Mouse (Mus musculus) embryo, embryonic 10 days (tissue): ENCODE data around the gene Tmem108.

ENCODE experiments used
- DNase-seq: peaks from one replicate; pipeline ENCODE4 v3.0.0-alpha.2; 2015; ENCODE audit warnings: low spot score

Gene Tmem108

DNA sequence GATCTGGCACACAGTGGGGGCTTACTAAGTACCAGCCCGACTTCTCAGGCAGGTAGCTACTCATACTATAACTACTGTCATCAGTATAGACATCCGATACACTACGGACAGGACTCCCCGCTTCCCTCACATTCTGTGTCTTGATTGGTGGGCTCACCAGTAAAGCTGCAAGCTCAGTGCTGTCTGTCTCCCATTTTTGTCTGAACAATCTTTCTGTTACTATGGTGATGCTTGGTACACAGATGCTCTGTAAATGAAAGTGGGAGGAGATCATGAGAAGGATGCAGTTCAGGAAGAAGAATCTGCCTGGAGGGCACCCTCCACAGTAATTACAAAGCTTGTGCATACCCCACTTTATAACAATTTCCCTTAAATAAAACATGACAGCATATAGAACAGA, 176.8 kb downstream of the Tmem108 start:
- no peak for DNase-seq

DNA sequence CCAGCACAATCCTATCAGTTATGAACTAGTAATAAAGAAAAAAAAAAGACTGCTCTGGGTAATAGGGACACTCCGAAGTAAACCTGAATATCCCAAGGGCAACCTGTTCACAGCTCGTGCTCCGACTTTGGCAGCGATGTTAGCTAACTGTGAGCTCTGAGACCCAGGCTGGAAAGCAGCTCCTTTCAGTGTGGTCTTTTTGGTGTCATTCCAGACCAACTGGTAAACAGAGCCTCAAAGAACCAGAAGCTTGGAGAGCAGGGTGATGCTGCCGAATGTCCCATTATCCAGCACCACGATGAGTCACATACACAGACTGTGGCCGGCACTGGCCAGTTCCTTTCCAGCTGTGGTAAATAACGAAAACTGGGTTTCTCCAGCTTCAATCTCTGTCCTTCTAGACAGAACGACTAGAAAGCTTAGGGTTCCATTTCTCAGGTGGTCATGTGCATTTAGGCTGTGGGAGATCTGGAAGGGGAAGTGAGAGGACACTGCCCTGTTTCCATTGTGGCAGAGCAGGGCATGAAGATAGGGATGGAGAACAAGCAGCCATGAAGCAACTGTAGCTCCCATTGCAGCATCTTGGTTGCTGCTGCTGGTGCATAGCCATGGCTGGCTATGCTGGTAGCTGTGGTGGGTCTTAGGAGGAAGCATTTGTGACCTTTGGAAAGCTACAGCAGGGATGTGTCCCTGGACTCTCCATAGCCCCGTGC, 179.2 kb downstream of the Tmem108 start:
- DNase-seq, result no peak

GRCm38 (mm10) chr9:103580621-103581020, 181.0 kb downstream of the Tmem108 start:
- no peak for DNase-seq

DNA sequence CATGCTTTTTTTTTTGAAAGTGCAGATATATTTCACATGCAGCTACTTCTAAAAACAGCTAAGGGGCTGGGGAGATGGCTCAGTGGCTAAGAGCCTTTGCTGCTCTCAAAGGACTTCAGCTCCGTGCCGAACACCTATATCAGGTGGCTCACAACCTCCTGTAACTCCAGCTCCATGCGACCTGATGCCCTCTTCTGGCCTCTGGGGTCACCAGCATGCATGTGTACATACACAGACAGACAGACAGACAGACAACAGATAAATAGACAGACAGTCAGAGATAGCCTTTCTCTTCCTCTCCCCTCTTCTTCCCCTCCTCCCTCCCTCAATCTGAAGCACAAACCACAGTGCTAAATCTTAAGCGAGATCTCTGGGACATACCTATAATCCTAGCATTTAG, 181.5 kb downstream of the Tmem108 start:
- no peak for DNase-seq

GRCm38 (mm10) chr9:103579411-103580026, 182.1 kb downstream of the Tmem108 start:
- no peak for DNase-seq

GRCm38 (mm10) chr9:103577731-103578130, 183.9 kb downstream of the Tmem108 start:
- DNase-seq, result no peak

- DNase-seq, result no peak
Measured at GRCm38 (mm10) chr9:103577181-103577580, 184.5 kb downstream of the Tmem108 start.

GRCm38 (mm10) chr9:103575901-103576300, 185.7 kb downstream of the Tmem108 start:
- DNase-seq, result no peak

GRCm38 (mm10) chr9:103573994-103574750, 187.5 kb downstream of the Tmem108 start:
- DNase-seq, result peak; percentile 82

- DNase-seq, result no peak
Measured at GRCm38 (mm10) chr9:103570158-103570741, 191.4 kb downstream of the Tmem108 start.

DNA sequence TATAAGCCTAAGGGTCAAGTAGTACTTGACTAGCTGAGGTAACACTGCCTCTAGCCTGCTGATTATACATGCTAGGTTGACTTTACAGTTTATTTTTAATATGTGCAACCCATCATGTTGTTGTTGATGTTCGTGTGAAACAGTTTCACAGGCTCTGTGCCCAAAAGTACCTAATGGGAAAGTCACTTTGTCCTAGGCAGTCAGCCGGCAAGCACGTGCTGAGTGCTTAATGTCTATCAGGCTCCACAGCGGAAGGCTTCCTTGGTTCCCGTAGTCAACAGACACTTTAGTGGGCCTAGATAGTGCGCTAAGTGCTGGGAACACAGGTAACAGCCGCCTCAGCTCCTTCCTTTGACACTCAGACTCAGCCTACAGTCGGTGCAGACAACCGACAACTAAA, 192.7 kb downstream of the Tmem108 start:
- no peak for DNase-seq

DNA sequence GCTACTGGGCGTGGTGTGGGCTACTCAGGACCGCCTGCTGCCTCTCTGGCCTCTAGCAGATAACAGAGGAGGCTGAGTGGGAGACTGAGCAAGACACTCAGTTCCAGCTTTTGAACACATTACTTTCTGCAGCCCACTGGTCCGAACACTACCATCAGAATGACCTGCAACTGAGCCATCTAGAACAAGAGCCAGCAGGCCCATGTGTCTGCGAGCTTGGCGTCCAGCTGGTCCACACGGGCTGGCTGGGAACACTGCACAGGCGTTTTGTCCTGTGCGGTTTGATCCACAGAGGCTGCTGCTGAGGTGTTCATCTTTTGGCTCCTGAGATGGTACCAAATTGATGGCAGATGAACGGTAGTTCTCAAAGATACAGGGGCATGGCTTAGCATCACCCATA, 196.5 kb downstream of the Tmem108 start:
- DNase-seq, result no peak

DNA sequence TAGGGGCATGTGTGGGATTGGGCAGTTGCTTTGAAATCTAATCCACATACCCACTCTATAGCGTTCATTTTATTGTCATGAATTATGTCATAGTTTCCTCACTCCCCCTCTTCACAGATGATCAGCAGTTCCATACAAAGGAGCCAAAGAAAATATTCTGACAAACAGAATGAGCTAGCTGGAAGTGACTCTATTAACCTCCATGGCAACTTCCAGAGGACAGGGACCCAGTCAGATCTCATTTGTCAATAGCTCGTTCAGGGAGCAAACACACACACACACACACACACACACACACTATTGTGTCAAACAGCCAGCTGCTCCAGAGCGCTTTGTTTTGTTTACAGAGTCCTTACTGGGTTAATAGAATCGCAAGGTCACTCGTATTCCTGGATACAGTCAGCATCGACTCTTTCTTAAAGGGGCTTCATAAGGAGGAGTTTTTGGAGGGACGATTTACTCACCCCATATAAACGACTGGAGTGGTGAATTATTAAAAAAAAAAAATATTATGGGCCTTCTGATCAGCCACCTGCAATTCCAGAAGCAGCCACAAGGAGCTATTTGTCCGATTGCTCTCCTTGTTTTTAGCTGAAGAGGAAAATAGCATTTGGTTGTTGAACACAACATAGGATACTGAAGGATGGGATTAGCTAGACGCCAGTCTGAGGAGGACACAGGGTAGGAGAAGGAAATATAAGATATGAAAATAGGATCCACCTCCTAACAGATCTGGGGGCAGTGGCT, 197.6 kb downstream of the Tmem108 start:
- DNase-seq, result peak; percentile 55

- DNase-seq, result no peak
Measured at GRCm38 (mm10) chr9:103562063-103562462, 199.6 kb downstream of the Tmem108 start.

DNA sequence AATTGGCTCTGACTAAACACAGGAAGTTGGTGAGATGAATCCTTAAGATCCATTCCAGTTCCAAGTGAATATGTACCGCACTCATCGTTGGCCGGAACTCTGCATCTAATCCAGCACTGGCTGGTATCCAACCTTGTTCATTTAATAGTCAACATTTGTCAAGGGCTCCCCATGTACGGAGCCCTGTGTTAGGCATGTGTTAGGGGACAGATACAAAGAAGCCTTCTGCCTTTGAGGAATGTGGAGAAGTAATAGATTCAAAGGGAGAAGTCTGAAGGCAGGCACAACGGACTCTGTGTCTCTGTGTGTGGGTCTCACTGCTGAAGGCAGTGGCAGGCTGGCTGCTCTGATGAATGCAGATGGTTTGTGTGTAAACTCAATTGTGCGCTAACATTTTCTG, 202.9 kb downstream of the Tmem108 start:
- no peak for DNase-seq

DNA sequence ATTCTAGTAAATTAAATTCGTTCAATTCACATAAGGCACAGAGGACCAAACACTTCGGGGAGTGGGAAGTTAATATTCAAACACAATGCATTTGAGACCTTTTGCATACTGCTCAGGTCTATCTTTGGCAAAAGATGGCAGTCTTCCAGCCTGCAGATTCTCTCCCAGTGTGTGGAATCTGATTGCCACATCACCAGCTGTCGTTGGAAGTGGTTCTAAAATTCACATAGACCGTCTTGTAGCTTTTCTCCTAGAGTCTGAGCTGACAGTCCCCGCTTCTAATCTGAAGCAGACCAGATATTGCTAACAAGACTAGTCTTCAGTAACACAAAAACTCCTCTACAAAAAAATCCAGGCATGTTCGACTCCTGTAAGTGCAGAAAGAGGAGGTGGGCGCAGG, 203.4 kb downstream of the Tmem108 start:
- DNase-seq, result no peak

GRCm38 (mm10) chr9:103557085-103557484, 204.6 kb downstream of the Tmem108 start:
- no peak for DNase-seq

GRCm38 (mm10) chr9:103555334-103555733, 206.3 kb downstream of the Tmem108 start:
- DNase-seq, result no peak

- peak; percentile 49 for DNase-seq
Measured at GRCm38 (mm10) chr9:103550661-103551248, 210.9 kb downstream of the Tmem108 start.

GRCm38 (mm10) chr9:103549178-103549577, 212.5 kb downstream of the Tmem108 start:
- DNase-seq, result no peak

DNA sequence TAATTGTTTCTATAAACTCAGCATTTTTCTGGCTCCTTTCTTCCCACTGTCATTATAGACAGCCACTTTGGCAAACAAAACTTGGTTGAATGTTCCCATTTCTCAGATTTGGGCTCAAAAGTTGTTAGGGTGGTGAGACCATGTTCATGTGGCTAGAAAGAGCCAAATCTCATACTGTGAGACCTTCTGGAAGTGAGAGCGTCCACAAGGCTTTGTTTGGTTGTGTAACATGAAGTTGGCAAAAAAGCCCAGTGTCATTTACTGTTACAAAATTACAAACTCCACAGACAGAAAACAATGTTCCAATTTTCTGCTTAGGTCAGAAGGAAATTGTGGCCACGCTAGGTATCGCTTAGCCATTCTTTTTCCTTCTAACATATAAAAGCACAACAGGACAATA, 213.0 kb downstream of the Tmem108 start:
- DNase-seq, result no peak
